Mouse (Mus musculus) midbrain, embryonic 16.5 days (tissue): ENCODE data around the gene Cabp4. TPM values are rescaled to one million over a fixed set of nuclear protein-coding genes. Genes with fewer than 3 reads are reported as not detected.

Experiments
- ATAC-seq: fragments of 200-750 bp; cut with Nextera tagmentation; 2 replicates; pipeline ENCODE4 v1.8.0; 2017; ENCODE audit warnings: moderate TSS enrichment
- H3K27ac ChIP-seq: fragments of 300-500 bp; sonication (generic); 2 replicates; pipeline ENCODE4 v1.5.1; 2014; ENCODE audit warnings: mild to moderate bottlenecking, low read length, mixed read lengths
- H3K27me3 ChIP-seq: fragments of 300-500 bp; sonication (generic); 2 replicates; pipeline ENCODE4 v1.6.1; 2014; ENCODE audit warnings: low read depth, low read length, mixed read lengths; ENCODE audit not compliant: control insufficient read depth, insufficient read depth
- H3K36me3 ChIP-seq: fragments of 300-500 bp; sonication (generic); 2 replicates; pipeline ENCODE4 v1.6.1; 2014; ENCODE audit warnings: mild to moderate bottlenecking, low read length, moderate library complexity, mixed read lengths; ENCODE audit not compliant: control insufficient read depth, insufficient read depth
- H3K4me1 ChIP-seq: fragments of 300-500 bp; sonication (generic); 2 replicates; pipeline ENCODE4 v1.6.1; 2014; ENCODE audit warnings: mild to moderate bottlenecking, low read length, mixed read lengths; ENCODE audit not compliant: control insufficient read depth, insufficient read depth
- H3K4me2 ChIP-seq: fragments of 300-500 bp; sonication (generic); 2 replicates; pipeline ENCODE4 v1.6.1; 2014; ENCODE audit warnings: mild to moderate bottlenecking, low read length, mixed read lengths
- H3K4me3 ChIP-seq: fragments of 300-500 bp; sonication (generic); 2 replicates; pipeline ENCODE4 v1.5.1; 2014; ENCODE audit warnings: low read depth, mild to moderate bottlenecking, low read length, moderate library complexity, mixed read lengths
- H3K9ac ChIP-seq: fragments of 300-500 bp; sonication (generic); 2 replicates; pipeline ENCODE4 v1.6.1; 2014; ENCODE audit warnings: low read depth, low read length, mixed read lengths
- H3K9me3 ChIP-seq: fragments of 300-500 bp; sonication (generic); replicated peaks from 2 replicates; pipeline ENCODE4 v1.6.1; 2014; ENCODE audit warnings: mild to moderate bottlenecking, low read length, mixed read lengths; ENCODE audit not compliant: control insufficient read depth, poor library complexity, severe bottlenecking
- WGBS: fragments of 180-500 bp; shearing (Covaris S2); extraction: QIAGEN DNeasy Blood & Tissue Kit; methylation state at CpG from one replicate; pipeline ENCODE4 v1.1.7; 2014; 5-methylcytosine and 5-hydroxymethylcytosine counted together
- polyA plus RNA-seq: library from polyadenylated mRNA; unstranded; fragments of >200 nt; fragmentation: Nextera tagmentation; extraction: Ambion mirVana; gene quantifications from 2 replicates; pipeline ENCODE4 v1.2.1, GENCODE M21; 2015

Cabp4 gene
- polyA plus RNA-seq, 1 experiment from 2014 or later: 0.24 TPM

GRCm38 (mm10) chr19:4169378-4169784, 25.5 kb upstream of the Cabp4 start:
- ATAC-seq: peak; percentile 93
- H3K9me3 ChIP-seq: no peaks in the 10 kb centered on the region
- peak overlapping the region; percentile 93 for H3K9ac ChIP-seq
- peak overlapping the region; percentile 94 for H3K4me2 ChIP-seq
- peaks cover 8% of the 10 kb centered on the region for H3K4me1 ChIP-seq
- no peaks in the 10 kb centered on the region for H3K36me3 ChIP-seq
- WGBS: under 1% methylated on average over 43 of the region's 43 CpGs
- peak overlapping the region; percentile 95 for H3K27ac ChIP-seq
- H3K27me3 ChIP-seq: no peaks in the 10 kb centered on the region
- peak overlapping the region; percentile 49 for H3K4me3 ChIP-seq

DNA sequence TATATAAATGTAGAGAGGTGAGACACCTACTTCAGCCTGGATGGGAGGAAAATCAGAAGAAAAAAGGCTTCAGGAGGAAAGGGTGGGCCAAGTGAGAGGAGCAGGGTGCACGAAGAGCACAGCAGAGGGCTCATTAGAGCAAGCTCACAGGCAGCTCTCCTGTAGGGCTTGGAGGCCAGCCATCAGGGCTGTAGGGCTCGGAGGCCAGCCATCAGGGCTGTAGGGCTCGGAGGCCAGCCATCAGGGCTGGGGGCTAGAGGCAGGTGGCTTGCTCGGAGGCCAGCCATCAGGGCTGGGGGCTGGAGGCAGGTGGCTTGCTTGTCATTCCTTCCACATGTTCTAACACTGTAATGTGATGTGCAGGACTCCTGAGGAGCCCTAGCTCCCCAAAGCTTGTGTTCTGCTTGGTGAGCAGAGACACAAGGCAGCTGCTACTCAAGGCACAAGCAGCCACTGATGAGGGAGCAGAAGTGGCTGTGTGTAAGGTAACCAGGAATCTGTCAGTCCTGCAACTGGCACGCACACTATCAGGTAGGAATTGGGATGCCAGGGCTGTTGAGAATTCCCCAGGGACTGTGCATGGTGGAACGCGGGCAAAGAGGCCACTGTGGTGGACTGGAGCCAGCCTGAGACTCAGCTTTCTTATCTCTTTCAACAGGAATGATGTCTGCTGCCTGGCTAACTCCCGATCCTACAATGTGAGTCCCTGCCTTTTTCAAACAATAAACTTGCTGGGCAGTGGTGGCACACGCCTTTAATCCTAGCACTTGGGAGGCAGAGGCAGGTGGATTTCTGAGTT, 23.0 kb upstream of the Cabp4 start:
- no peak overlapping the region for H3K9ac ChIP-seq
- H3K36me3 ChIP-seq: no peaks in the 10 kb centered on the region
- peaks cover 23% of the 10 kb centered on the region for H3K4me1 ChIP-seq
- no peak overlapping the region for H3K27ac ChIP-seq
- WGBS: 79% methylated on average over 9 of the region's 9 CpGs
- H3K4me2 ChIP-seq: no peak overlapping the region
- no peak overlapping the region for H3K4me3 ChIP-seq
- no peaks in the 10 kb centered on the region for H3K27me3 ChIP-seq
- H3K9me3 ChIP-seq: no peaks in the 10 kb centered on the region
- no peak for ATAC-seq

GRCm38 (mm10) chr19:4164721-4165120, 20.9 kb upstream of the Cabp4 start:
- no peaks in the 10 kb centered on the region for H3K36me3 ChIP-seq
- 83% methylated on average over 2 of the region's 2 CpGs for WGBS
- no peaks in the 10 kb centered on the region for H3K9me3 ChIP-seq
- ATAC-seq: no peak
- no peaks in the 10 kb centered on the region for H3K27me3 ChIP-seq
- no peak overlapping the region for H3K9ac ChIP-seq
- no peak overlapping the region for H3K4me3 ChIP-seq
- H3K4me2 ChIP-seq: no peak overlapping the region
- no peak overlapping the region for H3K27ac ChIP-seq
- peaks cover 15% of the 10 kb centered on the region for H3K4me1 ChIP-seq

- Histone ChIP-seq H3K9ac (no peak overlapping the region), H3K4me1 (peaks cover 15% of the 10 kb centered on the region), H3K9me3 (no peaks in the 10 kb centered on the region), H3K36me3 (peaks cover 6% of the 10 kb centered on the region), H3K27ac (peak overlapping the region; percentile 87), H3K27me3 (no peaks in the 10 kb centered on the region), H3K4me2 (no peak overlapping the region), H3K4me3 (no peak overlapping the region)
- WGBS: 88% methylated on average over 3 of the region's 3 CpGs
- ATAC-seq: no peak
Measured at GRCm38 (mm10) chr19:4164100-4164499, 20.3 kb upstream of the Cabp4 start.

- H3K27ac ChIP-seq: peak overlapping the region; percentile 87
Measured at GRCm38 (mm10) chr19:4163543-4163887, 19.7 kb upstream of the Cabp4 start.

DNA sequence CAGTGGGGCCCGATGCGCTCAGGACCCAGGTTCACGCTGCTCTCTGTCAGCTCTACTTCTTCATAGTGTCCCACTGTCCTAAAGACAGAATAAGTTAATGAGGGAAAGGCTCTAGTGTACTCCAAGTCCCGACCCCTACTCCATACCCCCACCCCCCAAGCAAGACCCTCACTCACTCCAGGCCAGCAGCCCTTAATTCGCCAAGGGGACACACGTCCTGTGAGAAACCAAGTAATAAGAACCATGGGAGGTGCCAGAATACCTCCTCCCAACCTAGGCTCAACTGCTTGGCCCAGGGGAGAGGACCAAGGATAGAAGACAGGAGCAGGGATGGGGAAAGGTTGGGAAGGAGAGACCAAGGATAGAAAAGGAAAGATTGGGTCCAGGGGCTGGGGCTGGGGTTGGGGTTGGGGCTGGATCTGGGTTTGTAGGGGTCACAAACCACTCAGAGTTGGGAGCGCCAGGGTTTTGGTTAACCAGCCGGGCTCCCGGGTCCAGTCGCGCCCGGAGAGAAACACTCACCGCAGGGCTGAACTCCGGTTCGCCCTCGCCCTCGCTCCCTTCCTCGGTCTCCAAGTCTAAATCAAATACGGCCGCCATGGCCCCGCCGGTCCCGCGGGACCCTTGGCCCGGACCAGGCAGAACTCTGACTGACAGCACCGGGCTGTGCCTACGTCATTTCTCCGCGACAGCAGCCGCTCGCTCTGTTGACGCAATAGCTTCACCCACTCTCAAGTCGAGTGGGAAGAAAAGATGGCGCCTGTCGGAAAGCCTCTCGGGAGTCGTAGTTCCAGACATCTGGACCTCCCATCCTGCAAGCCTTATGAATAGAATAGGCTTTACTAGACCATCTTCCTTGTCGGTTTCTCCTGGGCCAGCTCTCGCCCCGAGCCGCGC, 19.1 kb upstream of the Cabp4 start, which contains the start of gene Rps6kb2:
Rps6kb2 (minus strand) TSS at position 709 of the 897 bp plus-strand sequence.
- Histone ChIP-seq H3K27me3 (no peaks in the 10 kb centered on the region), H3K4me2 (peak within 1 kb of the TSS; percentile 91), H3K9me3 (no peaks in the 10 kb centered on the region), H3K4me3 (peak within 1 kb of the TSS; percentile 77), H3K27ac (peak within 1 kb of the TSS; percentile 87), H3K36me3 (peaks cover 15% of the 10 kb centered on the region), H3K9ac (peak within 1 kb of the TSS; percentile 75), H3K4me1 (peaks cover 15% of the 10 kb centered on the region)
- peak; percentile 86 for ATAC-seq
- WGBS: 6% methylated on average over 42 of the region's 42 CpGs

More at GRCm38 (mm10) chr19:4163543-4163887, 19.7 kb upstream of the Cabp4 start:
- H3K36me3 ChIP-seq: peaks cover 12% of the 10 kb centered on the region
- WGBS: 29% methylated on average over 4 of the region's 4 CpGs
- H3K9ac ChIP-seq: peak overlapping the region; percentile 75
- H3K27me3 ChIP-seq: no peaks in the 10 kb centered on the region
- peak overlapping the region; percentile 77 for H3K4me3 ChIP-seq
- peaks cover 15% of the 10 kb centered on the region for H3K4me1 ChIP-seq
- H3K4me2 ChIP-seq: peak overlapping the region; percentile 91
- peak; percentile 26 for ATAC-seq
- no peaks in the 10 kb centered on the region for H3K9me3 ChIP-seq

DNA sequence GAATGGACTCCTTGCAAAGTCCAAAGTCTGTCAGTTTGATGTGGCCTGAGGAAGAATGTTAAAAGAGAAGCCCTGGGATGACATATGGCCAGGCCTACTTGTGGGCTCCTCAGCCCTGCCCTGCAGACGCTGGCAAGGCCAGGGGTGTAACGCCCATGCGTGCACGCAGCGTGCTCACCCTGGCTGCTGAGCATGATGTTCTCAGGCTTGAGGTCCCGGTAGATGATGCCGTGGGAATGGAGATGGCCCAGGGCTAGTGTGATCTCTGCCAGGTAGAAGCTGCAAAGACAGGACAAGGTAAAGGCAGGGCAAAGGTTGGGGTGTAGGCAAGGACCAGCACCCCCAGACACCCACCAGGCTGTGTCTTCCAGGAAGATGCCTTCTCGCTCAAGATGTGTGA, 15.2 kb upstream of the Cabp4 start:
- H3K36me3 ChIP-seq: peaks cover 30% of the 10 kb centered on the region
- ATAC-seq: no peak
- 97% methylated on average over 8 of the region's 8 CpGs for WGBS

DNA sequence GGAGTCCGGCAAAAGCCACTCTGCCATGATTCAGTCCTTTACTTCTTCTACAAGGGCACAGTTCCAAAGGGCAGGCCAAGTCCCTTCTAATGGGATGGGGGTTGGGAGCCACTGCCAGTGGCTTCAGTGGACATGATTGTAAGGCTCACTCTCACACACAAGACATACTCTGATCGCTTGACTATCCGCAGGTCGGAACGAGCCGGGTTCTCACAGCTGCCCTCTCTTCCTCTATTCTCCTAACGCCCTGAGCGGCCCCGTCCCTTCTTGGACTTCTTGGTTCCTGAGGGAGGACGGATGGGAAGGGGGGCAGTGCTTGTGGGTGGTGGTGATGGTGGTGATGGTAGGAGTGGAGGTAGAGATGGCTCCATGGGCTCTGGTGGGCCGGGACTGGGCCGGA, 12.9 kb upstream of the Cabp4 start:
- Histone ChIP-seq H3K9ac (no peak overlapping the region), H3K4me1 (no peaks in the 10 kb centered on the region), H3K9me3 (no peaks in the 10 kb centered on the region), H3K36me3 (peaks cover 30% of the 10 kb centered on the region), H3K27me3 (no peaks in the 10 kb centered on the region), H3K4me2 (no peak overlapping the region), H3K4me3 (no peak overlapping the region), H3K27ac (no peak overlapping the region)
- WGBS: 94% methylated on average over 12 of the region's 12 CpGs
- no peak for ATAC-seq

More for the DNA sequence above, 15.2 kb upstream of the Cabp4 start:
- H3K4me3 ChIP-seq: no peak overlapping the region
- H3K27me3 ChIP-seq: no peaks in the 10 kb centered on the region
- H3K4me1 ChIP-seq: peaks cover 13% of the 10 kb centered on the region
- H3K4me2 ChIP-seq: no peak overlapping the region
- no peaks in the 10 kb centered on the region for H3K9me3 ChIP-seq
- no peak overlapping the region for H3K27ac ChIP-seq
- no peak overlapping the region for H3K9ac ChIP-seq
